Mouse (Mus musculus) adrenal gland, adult 2 months (tissue): ENCODE data around the gene Mrpl49. TPM values are rescaled to one million over a fixed set of nuclear protein-coding genes. Genes with fewer than 3 reads are reported as not detected.
"Not testable (repeated sequence)": the region's sequence is repeated elsewhere in the genome, so short reads cannot be mapped to it uniquely, and the experiment has no call there.

ENCODE experiments used
- DNase-seq: peaks from one replicate; pipeline ENCODE4 v3.0.0; 2021
- polyA plus RNA-seq: library from polyadenylated mRNA; depleted of rRNA; stranded (reverse); fragments of >200 nt; gene quantifications from 2 replicates; pipeline ENCODE4 v1.2.3, GENCODE M21; 2012
- total RNA-seq, 2 experiments: library from RNA; stranded (reverse); gene quantifications; 2 replicates each; pipeline ENCODE4 v1.2.3; 2021

Gene Mrpl49
- total and polyA plus RNA-seq, 3 experiments: 17.0 to 67.5 (median 64.8) TPM

DNA sequence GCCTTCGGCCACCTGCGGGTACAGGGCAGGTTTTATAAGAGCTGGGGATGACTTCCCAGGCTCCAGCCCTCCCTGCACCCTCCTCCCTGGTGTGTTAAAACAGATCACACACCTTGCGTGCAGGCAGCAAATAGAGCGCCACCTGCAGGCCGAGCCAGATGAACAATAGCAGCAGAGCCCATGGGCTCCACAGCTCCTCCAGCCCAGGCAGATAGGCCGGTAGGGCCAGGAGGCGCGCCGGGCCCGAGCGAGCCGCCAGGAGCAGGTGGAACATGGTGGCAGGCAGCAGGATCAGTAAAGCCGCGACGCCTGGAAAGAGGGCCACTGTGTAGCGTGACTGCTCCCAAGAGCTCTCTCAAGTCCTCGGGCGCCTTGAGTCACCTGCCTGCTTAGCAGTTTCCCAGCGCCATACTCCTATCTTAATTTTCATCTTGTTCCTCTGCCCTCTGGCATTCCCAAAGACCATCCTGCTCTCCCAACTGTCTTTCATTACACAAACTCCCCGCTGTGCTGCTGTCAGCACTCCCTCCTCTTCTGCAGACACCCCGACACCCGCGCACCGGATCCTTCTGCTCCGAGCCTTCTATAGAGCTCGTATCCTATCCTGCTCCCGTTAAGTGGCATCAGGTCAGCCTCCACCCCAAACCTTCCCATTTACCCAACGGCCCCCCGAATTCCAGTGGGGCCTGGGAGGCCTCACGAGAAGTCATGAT, 9.6 kb upstream of the Mrpl49 start:
- peak; percentile 86 for DNase-seq

DNA sequence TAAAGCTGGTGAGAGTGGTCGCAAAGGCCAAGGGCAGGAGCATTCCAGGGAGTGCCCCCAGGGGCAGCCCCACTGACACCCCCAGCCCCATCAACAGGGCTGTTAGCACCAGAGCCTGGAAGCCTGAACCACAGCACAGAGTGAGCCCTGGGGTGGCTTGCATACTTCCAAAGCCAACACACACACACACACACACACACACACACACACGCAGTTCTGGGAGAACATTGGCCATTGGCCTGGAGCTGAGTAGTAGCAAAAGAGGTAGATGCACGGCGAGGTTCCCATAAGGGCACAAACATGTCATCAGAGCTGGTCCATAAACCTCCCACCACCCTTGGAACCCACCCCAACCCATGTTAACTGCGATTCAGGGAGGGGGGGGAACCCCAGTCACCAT, 9.0 kb upstream of the Mrpl49 start:
- no peak for DNase-seq

DNA sequence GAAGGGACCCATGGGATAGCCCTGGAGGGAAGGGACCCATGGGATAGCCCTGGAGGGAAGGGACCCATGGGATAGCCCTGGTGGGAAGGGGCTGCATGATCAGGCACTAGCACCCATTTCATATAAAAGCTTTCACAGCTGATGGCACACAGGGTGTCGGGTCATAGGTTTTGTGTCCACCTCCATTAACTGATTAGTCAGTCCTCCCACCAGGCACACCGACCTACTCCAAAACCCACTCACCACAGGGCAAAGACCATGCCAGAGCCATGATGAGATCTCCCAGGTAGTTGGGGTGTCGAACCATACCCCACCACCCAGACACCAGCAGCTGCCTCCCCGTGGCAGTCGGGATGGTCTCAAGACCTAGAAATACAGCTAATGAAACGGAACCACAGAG, 5.5 kb upstream of the Mrpl49 start:
- no peak for DNase-seq

DNA sequence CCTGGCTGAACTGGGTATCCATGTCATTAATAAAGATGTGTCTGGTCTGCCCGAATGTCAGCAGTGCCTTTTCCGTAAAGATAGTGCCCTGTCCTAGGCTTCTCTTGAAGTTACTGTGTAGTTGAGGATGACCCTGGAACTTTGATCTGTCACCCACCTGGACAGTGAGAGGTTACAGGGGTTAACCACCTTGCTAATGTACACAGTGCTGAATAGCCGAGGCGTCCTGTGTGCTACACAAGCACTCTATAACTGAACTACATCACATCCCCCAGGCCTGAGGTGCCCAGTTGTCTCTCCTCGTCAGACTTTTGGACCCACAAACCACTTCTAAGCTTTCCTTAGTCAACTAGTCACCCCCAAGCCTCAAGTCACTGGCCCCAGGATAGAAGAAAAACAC, 4.8 kb upstream of the Mrpl49 start:
- no peak for DNase-seq

DNA sequence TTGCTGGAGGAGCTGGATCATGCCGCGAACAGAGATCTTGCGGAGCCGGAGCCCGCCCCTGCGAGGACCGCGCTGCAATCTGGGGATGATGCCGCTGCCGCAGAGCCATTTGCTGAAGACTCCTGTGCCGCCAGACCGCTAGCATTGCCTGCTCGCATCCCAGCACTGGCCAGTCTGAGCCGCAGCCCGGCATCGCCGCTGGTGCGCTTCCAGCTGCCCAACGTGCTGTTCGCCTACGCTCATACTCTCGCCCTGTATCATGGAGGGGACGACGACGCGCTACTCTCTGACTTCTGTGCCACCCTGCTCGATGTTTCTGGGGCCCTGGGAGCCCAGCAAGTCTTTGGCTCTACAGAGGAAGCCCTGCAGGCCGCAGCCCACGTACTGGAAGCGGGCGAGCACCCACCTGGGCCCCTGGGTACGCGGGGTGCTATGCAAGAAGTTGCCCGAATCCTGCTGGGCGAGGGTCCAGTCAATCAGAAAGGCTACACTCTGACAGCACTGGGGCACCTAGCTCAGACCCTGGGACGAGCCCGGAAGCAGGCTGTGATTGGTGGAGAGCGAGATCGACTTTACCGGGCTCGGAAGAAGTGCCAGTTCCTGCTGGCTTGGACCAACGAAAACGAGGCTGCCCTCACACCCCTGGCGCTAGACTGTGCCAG, 4.2 kb upstream of the Mrpl49 start:
- DNase-seq: peak; percentile 60

DNA sequence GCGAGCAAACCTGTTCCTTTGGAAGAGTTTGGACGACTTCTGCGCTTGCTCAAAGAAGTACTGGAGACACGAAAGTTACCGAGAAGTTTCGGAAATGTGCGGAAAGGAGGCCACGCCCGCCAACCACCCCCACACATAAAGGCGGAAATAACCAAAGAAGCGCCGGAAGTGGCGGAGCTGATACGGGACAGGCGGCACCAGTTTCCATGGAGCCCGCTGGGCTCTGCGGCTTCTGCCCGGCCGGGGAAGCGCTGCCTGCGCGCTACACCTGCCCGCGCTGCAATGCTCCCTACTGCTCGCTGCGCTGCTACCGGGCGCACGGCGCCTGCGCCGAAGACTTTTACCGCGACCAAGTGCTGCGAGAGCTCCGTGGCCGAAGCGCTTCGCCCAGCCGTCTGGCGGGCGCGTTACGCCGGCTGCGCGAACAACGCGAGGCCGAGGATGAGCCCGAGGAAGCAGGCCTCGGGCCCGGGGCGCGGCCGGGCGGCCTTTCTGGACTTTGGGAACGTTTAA, 3.5 kb upstream of the Mrpl49 start, which contains the start of gene Znhit2:
Gene Znhit2, plus strand, starts transcription at position 172 of the 513 bp plus-strand sequence.
- peak; percentile 96 for DNase-seq

DNA sequence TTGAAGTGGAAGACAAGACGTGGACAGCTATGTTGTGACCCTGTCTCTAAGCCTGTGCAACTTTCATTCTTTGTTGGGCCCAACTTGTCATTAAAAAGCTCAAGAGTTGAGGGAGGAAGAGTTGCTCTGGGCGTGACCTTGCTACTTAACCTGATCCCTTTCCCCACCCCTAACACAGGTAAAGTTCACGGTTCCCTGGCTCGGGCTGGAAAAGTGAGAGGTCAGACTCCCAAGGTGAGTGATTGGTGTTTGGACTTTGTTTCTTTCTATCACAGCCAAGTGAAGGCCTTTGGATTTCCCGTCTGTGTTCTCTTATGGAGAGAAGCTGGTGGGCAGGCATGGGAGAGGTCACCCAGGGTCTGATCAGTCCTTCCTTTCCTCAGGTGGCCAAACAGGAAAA, 1.4 kb upstream of the Mrpl49 start:
- DNase-seq: no peak

DNA sequence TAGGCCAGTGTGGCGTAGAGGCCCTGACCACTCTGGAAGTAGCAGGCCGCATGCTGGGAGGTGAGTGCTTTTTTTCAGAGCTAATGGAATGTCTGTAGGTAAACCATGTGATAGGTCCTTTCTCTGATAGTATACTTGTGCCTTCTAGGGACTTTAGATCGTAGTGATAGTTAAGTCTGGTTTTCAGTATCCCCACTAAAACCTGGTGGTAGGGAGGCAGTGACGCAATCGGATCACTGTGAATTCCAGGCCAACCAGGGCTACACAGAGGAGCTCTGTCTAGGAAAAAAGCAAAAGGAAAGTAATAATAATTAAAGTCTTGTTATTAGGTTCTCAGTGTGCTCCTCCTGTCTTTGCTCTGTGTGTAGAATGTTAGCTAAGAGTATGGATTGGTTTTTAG, 928 bp upstream of the Mrpl49 start:
- DNase-seq: no peak

DNA sequence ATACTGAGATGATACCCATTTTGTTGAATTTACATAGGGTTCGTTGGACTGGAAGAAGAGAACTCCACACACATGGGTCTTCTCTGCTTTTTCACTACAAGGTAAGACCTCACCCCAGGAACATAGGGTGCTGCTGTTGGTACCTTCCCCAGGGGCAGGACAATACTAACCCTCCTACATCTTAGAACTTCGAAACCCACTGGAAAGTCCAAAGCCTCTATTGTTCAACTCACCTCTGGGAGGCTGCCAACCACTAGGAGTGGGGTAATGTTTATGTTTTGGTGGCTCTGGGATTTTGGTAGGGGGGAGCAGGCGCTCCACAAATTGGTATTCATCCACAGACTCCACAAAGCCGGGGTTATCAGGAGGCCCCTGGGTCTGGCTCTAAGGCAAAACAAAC, 889 bp downstream of the Mrpl49 start:
- no peak for DNase-seq

DNA sequence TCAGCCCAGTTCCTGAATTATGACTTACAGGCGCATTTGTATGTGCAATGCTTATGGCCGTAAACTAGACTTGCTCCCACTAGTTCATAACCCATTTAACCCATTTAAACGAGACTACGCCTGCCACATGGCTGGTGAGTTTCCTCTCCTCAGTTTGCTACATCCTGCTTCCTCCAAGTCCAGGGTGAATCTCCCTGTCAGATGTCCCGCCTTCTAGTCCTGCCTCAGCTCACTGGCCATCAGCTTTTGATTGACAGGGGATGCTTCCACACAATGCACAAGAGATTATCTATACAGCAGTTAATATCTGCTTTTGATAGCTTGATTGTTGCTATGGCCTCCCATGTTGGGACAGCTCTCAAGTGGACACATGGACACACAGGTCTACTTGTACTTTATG, 3.3 kb downstream of the Mrpl49 start:
- DNase-seq: no peak

DNA sequence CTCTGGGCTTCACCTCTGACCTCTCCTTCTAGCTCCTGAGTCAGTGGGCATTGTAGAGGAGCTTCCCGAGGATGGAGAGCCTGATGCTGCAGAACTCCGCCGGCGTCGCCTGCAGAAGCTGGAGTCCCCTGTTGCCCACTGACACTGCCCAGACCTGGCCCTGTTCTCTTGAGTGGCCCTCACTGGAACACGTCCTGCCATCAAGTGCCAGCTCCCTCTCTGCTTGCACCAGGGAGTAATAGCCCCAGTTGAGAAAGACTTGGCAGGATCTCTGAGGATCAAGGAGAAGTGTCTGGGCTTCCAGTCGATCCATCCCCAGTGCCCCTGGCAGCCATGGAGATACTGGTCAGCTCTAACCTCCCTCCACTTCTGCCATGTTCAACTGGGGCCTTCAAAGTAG, 5.1 kb downstream of the Mrpl49 start:
- peak; percentile 47 for DNase-seq

DNA sequence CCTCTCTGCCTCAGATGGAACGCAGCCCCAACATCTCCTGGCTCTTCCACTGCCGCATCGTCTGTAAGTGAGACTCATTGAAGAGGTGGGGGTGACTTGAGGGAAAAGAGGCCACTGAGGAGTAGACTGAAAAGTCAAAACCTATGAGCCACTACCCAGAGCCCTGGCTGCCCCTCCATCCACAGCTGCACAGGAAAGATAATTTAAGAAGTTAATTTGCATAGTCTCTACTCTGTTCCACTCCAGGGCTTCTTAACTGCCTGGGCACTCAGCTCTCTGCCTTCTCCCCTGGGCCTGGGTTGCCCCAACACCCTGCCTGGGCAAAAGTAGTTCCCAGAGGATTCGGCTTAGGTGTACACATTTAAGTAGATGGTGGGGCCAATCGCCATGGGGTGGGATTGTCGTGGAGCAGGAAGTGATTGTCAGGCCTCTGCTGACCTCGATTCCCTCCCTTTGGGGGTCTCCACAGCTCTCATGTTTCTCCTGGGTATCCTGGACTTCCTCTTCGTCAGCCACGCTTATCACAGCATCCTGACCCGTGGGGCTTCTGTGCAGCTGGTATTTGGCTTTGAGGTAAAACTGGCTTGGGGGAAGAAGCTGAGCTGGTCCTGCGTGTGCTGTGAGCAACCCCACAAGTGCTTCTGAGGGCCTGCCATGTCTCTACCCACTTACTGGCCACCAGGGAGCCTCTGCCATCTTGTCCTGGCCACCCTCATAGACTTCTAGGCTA, 8.7 kb downstream of the Mrpl49 start:
- no peak for DNase-seq

DNA sequence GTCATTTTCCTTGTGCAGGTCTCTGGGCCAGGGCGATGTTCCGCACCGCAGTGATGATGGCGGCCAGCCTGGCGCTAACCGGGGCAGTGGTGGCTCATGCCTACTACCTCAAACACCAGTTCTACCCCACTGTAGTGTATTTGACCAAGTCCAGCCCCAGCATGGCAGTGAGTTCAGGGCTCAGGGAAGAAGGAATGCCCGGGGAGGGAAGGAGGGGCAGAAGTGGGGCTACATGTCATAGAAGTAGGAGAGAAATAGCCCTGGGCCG, 9.8 kb downstream of the Mrpl49 start:
- no peak for DNase-seq

DNA sequence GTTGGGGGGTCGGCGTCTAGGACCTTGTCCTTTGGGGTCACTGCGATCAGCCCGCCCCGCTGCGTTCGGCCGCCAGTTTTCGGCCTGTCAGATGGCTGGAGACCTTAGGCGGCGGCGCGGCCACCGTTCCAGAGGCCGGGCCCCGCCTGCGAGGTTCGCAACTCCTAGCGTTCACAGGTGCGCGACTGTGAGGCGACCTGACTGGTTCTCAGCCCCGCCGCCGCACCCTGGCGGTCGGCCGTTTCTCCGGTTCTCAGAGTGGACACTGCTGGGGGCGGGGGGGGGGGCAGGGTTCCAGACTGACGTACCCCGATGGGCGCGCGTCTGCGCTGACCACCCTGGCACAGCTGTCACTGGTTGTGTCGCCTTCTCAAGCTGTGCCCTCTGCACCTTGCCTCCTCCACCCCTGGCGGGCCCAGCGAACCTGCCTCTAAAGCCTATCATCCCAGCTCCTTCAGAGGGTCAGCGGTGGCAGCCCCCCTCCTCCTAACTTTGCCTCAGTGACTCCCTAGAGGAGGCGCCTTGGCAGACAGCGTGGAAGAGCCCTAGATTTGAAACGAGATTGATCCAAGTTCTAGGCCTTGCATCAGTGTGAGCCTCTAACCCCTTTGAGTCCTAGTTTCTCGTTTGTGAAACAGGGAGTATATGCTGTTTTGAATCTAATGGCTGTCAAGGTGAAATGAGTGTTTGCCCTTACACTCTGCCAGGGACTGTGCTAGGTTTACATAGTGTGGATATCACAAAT, 10.3 kb downstream of the Mrpl49 start:
- DNase-seq: peak; percentile 35

DNA sequence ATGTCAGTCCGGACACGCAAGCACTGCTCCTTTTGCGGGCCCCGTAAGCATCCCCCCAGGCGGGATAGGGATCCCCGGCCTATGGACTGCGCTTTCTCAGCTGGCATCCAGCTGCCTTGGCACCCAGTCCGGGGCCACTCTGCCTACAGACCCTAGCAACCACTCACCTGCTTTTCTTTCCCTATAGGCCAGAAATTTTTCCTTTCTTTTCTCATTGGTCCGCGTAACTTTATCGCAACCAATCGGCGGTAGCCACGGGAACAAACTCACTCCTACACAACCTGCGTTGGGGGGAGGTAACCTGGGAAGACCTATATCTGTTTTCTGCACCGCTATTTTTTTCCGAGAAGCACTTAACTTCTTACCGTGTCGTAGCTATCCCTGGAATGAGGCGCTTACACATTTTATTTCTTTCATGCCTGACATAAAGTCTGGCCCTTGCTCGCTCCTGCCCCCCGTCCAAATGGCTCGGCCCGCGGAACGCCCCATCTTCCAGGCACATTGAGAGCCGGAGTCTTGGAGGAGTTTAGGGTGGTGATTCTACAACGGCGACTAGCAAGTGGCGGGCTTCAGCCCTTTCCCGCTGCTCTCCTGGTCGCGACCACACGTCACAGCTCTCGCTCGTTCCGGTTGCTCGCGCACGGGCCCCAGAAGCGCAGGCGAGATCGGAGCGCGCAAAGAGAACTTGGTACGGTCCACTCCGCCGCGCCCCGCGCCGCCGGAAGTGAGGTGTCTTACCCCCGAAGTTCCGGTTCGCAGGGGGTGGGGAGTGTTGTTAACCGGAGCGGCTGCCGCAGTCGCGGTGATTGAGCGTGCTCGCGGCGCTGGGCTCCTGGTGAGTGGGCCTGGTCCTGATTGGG, 11.1 kb downstream of the Mrpl49 start, which contains the start of gene Syvn1:
Gene Syvn1, plus strand, starts transcription at position 283 of the 860 bp plus-strand sequence.
- DNase-seq: peak; percentile 95

DNA sequence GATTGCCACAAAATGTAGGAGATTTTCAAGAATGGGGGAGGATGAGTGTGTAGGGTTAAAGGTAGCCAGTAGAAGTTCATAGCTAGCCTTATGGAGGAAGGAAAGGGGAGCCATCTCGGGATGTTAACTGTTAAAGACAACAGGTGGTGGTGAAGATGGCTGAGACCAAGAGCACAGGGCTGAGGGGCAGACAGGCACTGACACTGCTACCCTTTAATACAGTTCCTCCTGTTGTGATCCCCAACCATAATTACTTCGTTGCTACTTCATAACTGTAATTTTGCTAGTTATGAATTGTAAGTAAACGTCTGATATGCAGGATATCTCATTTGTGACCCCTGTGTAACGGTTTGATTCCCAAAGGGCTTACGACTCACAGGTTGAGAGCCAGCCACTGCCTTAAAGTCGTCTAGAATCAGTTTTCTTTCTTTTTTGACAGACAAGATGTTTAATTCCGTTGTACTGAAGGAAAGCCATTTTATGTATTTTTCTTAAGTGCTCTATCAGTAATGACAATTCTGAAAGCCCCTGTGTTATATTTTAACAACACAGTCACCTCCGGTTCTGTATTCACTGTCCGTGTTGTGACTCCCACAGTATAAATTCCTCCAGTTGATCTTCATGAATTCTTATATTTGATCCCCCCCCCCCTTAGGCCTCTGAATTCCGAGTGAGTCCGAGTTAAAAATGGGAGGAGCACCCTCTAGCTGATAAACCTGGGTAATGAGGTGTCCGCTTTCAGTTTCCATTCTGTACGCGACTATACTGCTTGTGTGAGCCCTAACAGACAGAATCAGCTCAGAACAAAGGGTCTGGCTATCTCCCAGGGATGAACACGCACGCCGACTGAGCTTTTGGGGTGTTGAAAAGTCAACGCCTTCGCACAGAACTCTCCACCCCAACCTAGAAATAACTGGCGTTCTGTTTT, 12.0 kb downstream of the Mrpl49 start:
- DNase-seq: no peak

DNA sequence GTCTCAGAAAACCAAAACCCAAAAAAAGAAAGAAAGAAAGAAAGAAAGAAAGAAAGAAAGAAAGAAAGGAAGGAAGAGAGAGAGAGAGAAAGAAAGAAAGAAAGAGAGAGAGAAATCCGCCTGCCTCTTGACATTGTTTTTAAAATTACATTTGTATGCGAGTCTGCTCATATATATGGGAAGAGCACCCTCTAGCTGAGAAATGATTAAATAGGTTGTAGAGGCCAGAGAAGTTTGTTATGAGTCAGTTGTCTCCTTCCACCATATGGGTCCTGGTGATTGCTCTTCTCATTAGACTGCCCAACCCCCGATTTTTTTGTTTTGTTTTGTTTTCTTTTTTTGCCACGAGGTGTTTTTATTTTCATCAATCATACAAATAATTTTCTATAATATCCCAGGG, 13.5 kb downstream of the Mrpl49 start:
- DNase-seq: not testable (repeated sequence)

DNA sequence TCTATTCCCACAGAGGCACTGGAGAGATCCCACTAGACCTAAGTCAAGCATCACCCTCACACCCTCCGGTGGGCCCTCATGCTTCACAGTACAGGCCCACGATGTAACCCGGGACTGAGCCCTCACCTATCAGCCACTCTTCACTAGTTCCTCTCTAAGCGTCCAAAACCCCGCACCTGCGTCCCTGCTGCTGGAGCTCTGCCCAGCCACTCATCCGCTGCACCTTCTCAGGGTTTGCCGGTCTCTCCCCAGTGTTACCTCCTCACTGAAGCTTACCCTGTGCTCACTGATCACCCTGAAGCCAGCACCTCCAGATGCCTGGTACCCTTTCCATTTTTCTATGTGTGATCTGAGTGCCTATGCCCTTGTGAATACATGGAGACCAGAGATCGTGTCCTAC, 15.3 kb downstream of the Mrpl49 start:
- no peak for DNase-seq

DNA sequence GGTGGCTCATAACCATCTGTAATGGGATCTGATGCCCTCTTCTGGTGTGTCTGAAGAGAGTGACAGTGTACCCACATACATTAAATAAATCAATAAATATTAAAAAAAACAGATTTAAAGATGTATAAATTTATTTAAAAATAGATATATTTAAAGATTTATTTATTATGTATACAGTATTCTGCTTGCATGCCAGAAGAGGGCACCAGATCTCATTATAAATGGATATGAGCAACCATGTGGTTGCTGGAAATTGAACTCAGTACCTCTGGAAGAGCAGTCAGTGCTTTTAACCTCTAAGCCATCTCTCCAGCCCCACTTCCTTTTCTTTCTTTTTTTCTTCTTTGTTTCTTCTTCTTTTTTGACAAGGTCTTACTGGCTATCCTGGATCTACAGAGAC, 17.6 kb downstream of the Mrpl49 start:
- no peak for DNase-seq

DNA sequence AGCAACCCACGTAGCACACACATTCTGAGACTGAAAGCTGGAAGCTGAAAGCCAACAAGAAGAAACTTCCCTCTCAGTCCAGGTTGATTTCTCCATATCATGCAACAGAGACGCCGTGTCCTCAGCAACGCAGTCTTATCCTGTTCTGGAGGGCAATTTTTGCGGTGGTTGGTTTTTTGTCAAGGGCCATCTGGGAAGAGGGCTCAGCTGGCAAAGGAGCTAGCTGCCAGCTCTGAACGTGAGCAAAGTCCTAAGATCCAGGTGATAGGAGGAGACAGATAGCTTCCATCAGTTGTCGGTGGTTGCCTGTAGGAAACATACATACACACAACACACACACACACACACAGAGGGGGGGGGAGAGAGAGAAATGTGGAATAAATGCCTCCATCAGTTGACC, 19.3 kb downstream of the Mrpl49 start:
- DNase-seq: no peak
